Mouse (Mus musculus) cerebellum, adult 9-11 months (tissue): ENCODE results near the gene Fkbp10.

ENCODE experiments used
- DNase-seq: peaks from one replicate; pipeline ENCODE4 v3.0.0; 2022

Gene Fkbp10

GRCm38 (mm10) chr11:100413541-100413940 lies 2.0 kb upstream of the Fkbp10 start:
- no peak for DNase-seq

- DNase-seq: peak; percentile 89
Observed at GRCm38 (mm10) chr11:100414021-100414913, 1.2 kb upstream of the Fkbp10 start, which contains the start of gene P3h4. TSS of gene P3h4 (minus strand) at chr11:100414836.

GRCm38 (mm10) chr11:100421537-100421936 lies 6.0 kb downstream of the Fkbp10 start:
- DNase-seq: no peak

- DNase-seq: no peak
Observed at GRCm38 (mm10) chr11:100423836-100424235, 8.3 kb downstream of the Fkbp10 start.

GRCm38 (mm10) chr11:100425851-100426250 lies 10.4 kb downstream of the Fkbp10 start:
- peak; percentile 68 for DNase-seq

- no peak for DNase-seq
Observed at GRCm38 (mm10) chr11:100426820-100427219, 11.3 kb downstream of the Fkbp10 start.

GRCm38 (mm10) chr11:100428612-100429199 lies 13.2 kb downstream of the Fkbp10 start:
- DNase-seq: no peak

- DNase-seq: no peak
Observed at GRCm38 (mm10) chr11:100430052-100430451, 14.6 kb downstream of the Fkbp10 start.

GRCm38 (mm10) chr11:100432002-100432401 lies 16.5 kb downstream of the Fkbp10 start:
- DNase-seq: no peak

- no peak for DNase-seq
Observed at GRCm38 (mm10) chr11:100435678-100436246, 20.3 kb downstream of the Fkbp10 start.

- DNase-seq: no peak
Observed at GRCm38 (mm10) chr11:100437901-100438300, 22.4 kb downstream of the Fkbp10 start.

- DNase-seq: peak; percentile 87
Observed at GRCm38 (mm10) chr11:100440691-100441522, 25.4 kb downstream of the Fkbp10 start.

- DNase-seq: no peak
Observed at GRCm38 (mm10) chr11:100441797-100442196, 26.3 kb downstream of the Fkbp10 start, which contains the start of the genes Nt5c3b and Klhl10. TSS of gene Nt5c3b (minus strand) at chr11:100441808. TSS of gene Klhl10 (plus strand) at chr11:100441917.

GRCm38 (mm10) chr11:100442625-100443024 lies 27.1 kb downstream of the Fkbp10 start:
- DNase-seq: no peak

- DNase-seq: no peak
Observed at GRCm38 (mm10) chr11:100457247-100457646, 41.8 kb downstream of the Fkbp10 start.

GRCm38 (mm10) chr11:100457711-100458110 lies 42.2 kb downstream of the Fkbp10 start:
- DNase-seq: no peak

- DNase-seq: no peak
Observed at GRCm38 (mm10) chr11:100462699-100463098, 47.2 kb downstream of the Fkbp10 start.

- no peak for DNase-seq
Observed at GRCm38 (mm10) chr11:100465229-100465792, 49.8 kb downstream of the Fkbp10 start.

GRCm38 (mm10) chr11:100465833-100466232 lies 50.3 kb downstream of the Fkbp10 start:
- DNase-seq: no peak

GRCm38 (mm10) chr11:100471352-100472196 lies 56.1 kb downstream of the Fkbp10 start:
- DNase-seq: no peak

GRCm38 (mm10) chr11:100472197-100472934 lies 56.9 kb downstream of the Fkbp10 start, which contains the start of gene Klhl11:
TSS of gene Klhl11 (minus strand) at chr11:100472741.
- peak; percentile 91 for DNase-seq
